Mouse (Mus musculus) ES-E14 (cell line): Measurements from ENCODE around the gene Tatdn2.

Experiments used
- HCFC1 ChIP-seq: IDR thresholded peaks from 2 replicates; pipeline ENCODE4 v1.6.1; 2012; ENCODE audit warnings: low read length, inconsistent platforms, borderline replicate concordance; ENCODE audit not compliant: insufficient read depth
- MAFK ChIP-seq: IDR thresholded peaks from 2 replicates; pipeline ENCODE4 v1.6.1; 2014; ENCODE audit warnings: mild to moderate bottlenecking, low read depth, low read length, inconsistent platforms; ENCODE audit not compliant: insufficient read depth
- ZNF384 ChIP-seq: IDR thresholded peaks from 2 replicates; pipeline ENCODE4 v1.6.1; 2012; ENCODE audit warnings: low read depth, low read length, inconsistent platforms

DNA sequence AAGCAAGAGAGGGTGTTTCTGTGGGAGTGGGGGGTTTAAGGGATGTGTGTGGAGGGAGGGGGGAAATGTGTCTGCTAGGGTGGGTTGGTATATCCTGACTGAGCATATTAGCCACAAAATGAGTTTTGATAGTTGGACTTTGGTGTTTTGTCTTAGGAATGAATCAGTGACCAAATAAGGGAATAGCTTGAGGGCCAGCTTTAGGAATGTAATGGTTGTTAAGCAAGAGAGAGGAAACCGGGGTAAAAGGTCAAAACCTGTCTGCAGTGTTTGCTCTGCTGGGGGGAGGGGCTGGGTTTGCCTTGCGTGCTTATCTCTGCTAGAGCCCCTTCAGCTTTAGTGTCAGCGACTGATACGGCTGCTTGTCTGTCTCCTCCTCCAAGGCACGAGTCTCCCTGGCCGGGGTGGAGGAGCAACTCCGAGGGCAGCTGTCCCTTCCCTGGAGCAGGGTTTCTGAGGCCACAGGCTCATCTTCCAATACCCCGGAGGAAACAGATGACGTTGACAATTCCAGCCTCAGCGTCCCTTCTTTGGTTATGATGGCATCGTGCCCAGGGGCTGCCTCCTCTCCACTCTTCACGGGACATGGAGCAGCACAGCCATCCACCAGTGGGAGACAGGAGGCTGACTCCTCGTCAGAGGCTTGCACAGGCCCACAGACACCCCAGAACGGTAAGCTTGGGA, 6.3 kb upstream of the Tatdn2 start:
- TF ChIP-seq MAFK (no peak), ZNF384 (no peak), HCFC1 (0 out of 2 replicates have a peak, but pooled peaks have one; percentile 17)
